Mouse (Mus musculus): ENCODE measurements at regions not wholly inside any gene's neighbourhood (a gene's known extent, or its start where the extent isn't known, plus 50 kb on each side); places are given as distances from the start of the nearest gene placed in this dataset.

DNA sequence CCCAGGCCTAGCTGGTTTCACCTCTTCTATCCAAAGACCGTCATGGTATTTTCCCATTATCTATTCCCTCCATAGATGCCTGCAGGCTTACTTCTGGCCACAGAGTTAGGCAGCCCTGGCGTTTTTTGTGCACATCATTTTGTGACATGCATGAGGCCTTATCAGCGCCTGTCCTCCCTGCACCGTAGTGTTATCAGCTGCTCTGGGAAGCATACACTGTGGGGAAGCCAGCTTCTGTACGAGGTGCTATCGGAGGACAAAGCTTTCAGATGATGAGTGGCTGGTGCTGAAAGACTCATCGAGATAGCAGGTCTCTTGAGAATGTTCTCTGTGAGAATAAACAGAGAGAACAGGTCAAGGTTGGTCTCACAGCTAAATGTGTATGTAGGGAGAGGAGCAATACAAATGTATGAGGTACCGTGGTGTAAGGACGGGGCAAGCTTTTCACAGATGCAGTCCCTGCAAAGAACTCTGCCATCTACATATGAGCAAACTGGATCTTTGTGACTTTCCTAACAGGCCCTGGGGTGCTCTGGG lies 190.0 kb upstream of the Tshz3 start:
- WGBS: 89% methylated on average over 9 of the region's 9 CpGs
- Histone ChIP-seq H3K27ac (no peak overlapping the region), H3K27me3 (peaks cover 21% of the 10 kb centered on the region), H3K4me2 (no peak overlapping the region), H3K36me3 (replicated peaks) (no peaks in the 10 kb centered on the region), H3K9me3 (no peaks in the 10 kb centered on the region), H3K4me3 (replicated peaks) (no peak overlapping the region), H3K9ac (no peak overlapping the region), H3K4me1 (peaks cover 14% of the 10 kb centered on the region)
- ATAC-seq (ENCODE audit: low FRiP score): no peak

GRCm38 (mm10) chr7:36513680-36514079 lies 184.2 kb upstream of the Tshz3 start:
- 89% methylated on average over 3 of the region's 3 CpGs for WGBS
- H3K36me3 ChIP-seq (replicated peaks): no peaks in the 10 kb centered on the region
- no peak overlapping the region for H3K4me2 ChIP-seq
- H3K9me3 ChIP-seq: no peaks in the 10 kb centered on the region
- no peaks in the 10 kb centered on the region for H3K4me1 ChIP-seq
- no peak overlapping the region for H3K9ac ChIP-seq
- no peak for ATAC-seq (ENCODE audit: low FRiP score)
- H3K27me3 ChIP-seq: no peaks in the 10 kb centered on the region
- H3K27ac ChIP-seq: no peak overlapping the region
- no peak overlapping the region for H3K4me3 ChIP-seq (replicated peaks)

- no peak overlapping the region for H3K4me2 ChIP-seq
- H3K4me3 ChIP-seq (replicated peaks): no peak overlapping the region
- no peak for ATAC-seq (ENCODE audit: low FRiP score)
- H3K9ac ChIP-seq: no peak overlapping the region
- no peaks in the 10 kb centered on the region for H3K27me3 ChIP-seq
- no peak overlapping the region for H3K27ac ChIP-seq
- no peaks in the 10 kb centered on the region for H3K9me3 ChIP-seq
- WGBS: 71% methylated on average over 7 of the region's 7 CpGs
- no peaks in the 10 kb centered on the region for H3K4me1 ChIP-seq
- H3K36me3 ChIP-seq (replicated peaks): no peaks in the 10 kb centered on the region
These were observed 181.7 kb upstream of the Tshz3 start for GRCm38 (mm10) chr7:36516094-36516663.

DNA sequence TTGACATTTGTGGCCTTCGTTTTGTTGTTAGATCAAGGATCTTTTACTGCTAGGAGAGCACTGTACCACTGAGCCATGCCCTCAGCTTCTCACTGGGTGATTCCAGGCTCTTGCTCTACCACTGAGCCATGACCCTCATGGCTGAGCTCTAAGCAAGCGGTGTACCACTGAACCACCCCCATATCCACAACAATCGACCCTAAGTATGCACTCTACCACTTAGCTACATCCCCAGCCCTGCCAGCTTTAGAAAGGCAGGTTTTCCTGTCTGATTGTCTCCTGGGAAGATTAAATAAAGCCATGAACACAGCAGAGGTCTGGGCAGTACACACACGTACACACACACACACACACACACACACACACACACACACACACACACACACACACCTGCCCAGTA lies 178.9 kb upstream of the Tshz3 start:
- no peaks in the 10 kb centered on the region for H3K27me3 ChIP-seq
- no peaks in the 10 kb centered on the region for H3K36me3 ChIP-seq (replicated peaks)
- no peak for ATAC-seq (ENCODE audit: low FRiP score)
- H3K4me2 ChIP-seq: no peak overlapping the region
- H3K9me3 ChIP-seq: no peaks in the 10 kb centered on the region
- H3K9ac ChIP-seq: no peak overlapping the region
- no peak overlapping the region for H3K4me3 ChIP-seq (replicated peaks)
- H3K27ac ChIP-seq: no peak overlapping the region
- WGBS: 88% methylated on average over 4 of the region's 4 CpGs
- no peaks in the 10 kb centered on the region for H3K4me1 ChIP-seq

DNA sequence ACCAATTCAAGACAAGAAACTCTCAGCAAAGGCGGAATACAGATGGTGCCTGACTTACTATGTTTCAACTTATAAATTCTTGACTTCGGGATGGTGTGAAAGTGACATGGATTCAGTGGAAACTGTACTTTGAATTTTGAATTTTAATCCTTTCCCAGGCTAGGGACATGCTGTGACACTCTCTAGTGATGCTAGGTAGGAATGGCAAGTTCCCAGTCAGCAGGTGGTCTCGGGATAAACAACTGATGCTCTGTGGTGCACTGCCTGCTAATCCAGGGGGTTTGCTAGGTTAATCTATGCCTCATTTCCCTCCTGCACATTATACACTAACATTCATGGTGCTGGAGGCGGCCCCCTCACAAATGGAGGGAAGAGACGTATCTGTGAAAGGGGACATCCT lies 175.0 kb upstream of the Tshz3 start:
- Histone ChIP-seq H3K9ac (no peak overlapping the region), H3K4me2 (no peak overlapping the region), H3K27ac (no peak overlapping the region), H3K9me3 (no peaks in the 10 kb centered on the region), H3K36me3 (replicated peaks) (no peaks in the 10 kb centered on the region), H3K4me1 (peaks cover 6% of the 10 kb centered on the region), H3K4me3 (replicated peaks) (no peak overlapping the region), H3K27me3 (no peaks in the 10 kb centered on the region)
- no peak for ATAC-seq (ENCODE audit: low FRiP score)
- WGBS: 68% methylated on average over 5 of the region's 5 CpGs

DNA sequence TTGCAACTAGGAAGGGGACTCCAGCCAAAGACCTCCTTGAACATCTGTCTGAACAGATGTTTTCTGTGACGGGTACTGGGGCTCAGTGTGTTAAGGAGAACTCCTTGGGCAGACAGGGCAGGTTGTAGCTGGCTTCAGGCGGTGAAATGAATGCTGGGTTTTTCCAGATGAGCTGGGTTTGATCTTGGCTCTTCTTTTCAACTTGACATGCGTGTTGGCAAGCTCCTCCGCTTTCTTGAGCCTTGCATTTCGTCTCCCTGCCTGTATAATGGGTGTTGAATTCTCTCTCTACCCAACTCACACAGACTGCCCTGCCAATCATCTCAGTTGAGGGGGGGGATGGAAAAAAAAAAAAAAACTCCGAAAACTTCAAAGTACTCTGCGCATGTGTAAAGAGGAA lies 171.8 kb upstream of the Tshz3 start:
- H3K4me2 ChIP-seq: no peak overlapping the region
- no peak overlapping the region for H3K9ac ChIP-seq
- H3K27me3 ChIP-seq: no peaks in the 10 kb centered on the region
- 69% methylated on average over 7 of the region's 7 CpGs for WGBS
- peaks cover 6% of the 10 kb centered on the region for H3K4me1 ChIP-seq
- no peaks in the 10 kb centered on the region for H3K36me3 ChIP-seq (replicated peaks)
- no peak overlapping the region for H3K27ac ChIP-seq
- H3K9me3 ChIP-seq: no peaks in the 10 kb centered on the region
- no peak for ATAC-seq (ENCODE audit: low FRiP score)
- no peak overlapping the region for H3K4me3 ChIP-seq (replicated peaks)

DNA sequence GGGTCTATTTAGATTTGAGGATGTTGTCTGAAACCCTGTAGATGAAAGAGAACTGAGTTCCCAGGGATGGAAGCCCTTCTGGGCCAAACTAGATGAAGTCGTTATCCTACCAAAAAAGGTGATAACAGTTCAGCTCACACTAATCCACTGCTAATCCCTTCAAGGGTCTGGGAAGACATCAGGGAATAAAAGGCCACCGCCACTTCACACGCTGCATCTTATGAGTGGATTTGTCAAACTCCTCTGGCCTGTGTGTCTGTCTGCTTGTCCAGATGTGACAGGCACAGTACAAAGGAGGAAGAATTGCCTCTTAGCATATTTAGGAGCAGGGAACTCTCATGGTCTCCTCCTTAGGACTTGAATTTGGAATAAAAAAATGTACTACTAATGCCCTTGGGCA lies 171.2 kb upstream of the Tshz3 start:
- ATAC-seq (ENCODE audit: low FRiP score): no peak
- H3K36me3 ChIP-seq (replicated peaks): no peaks in the 10 kb centered on the region
- no peak overlapping the region for H3K4me3 ChIP-seq (replicated peaks)
- H3K9ac ChIP-seq: no peak overlapping the region
- H3K9me3 ChIP-seq: no peaks in the 10 kb centered on the region
- H3K4me1 ChIP-seq: peaks cover 6% of the 10 kb centered on the region
- H3K27me3 ChIP-seq: no peaks in the 10 kb centered on the region
- no peak overlapping the region for H3K27ac ChIP-seq
- WGBS: 23% methylated on average over 3 of the region's 3 CpGs
- no peak overlapping the region for H3K4me2 ChIP-seq

- Histone ChIP-seq H3K27ac (no peak overlapping the region), H3K36me3 (replicated peaks) (no peaks in the 10 kb centered on the region), H3K9ac (no peak overlapping the region), H3K9me3 (no peaks in the 10 kb centered on the region), H3K4me1 (peaks cover 6% of the 10 kb centered on the region), H3K27me3 (no peaks in the 10 kb centered on the region), H3K4me2 (no peak overlapping the region), H3K4me3 (replicated peaks) (no peak overlapping the region)
- WGBS: 76% methylated on average over 15 of the region's 15 CpGs
- ATAC-seq (ENCODE audit: low FRiP score): no peak
These were observed 168.3 kb upstream of the Tshz3 start for GRCm38 (mm10) chr7:36529504-36530065.

- WGBS: 77% methylated on average over 1 of the region's 1 CpGs
- ATAC-seq (ENCODE audit: low FRiP score): no peak
- Histone ChIP-seq H3K4me2 (no peak overlapping the region), H3K27me3 (no peaks in the 10 kb centered on the region), H3K27ac (no peak overlapping the region), H3K4me1 (peaks cover 3% of the 10 kb centered on the region), H3K36me3 (replicated peaks) (no peaks in the 10 kb centered on the region), H3K9me3 (no peaks in the 10 kb centered on the region), H3K4me3 (replicated peaks) (no peak overlapping the region), H3K9ac (no peak overlapping the region)
These were observed 166.4 kb upstream of the Tshz3 start for GRCm38 (mm10) chr7:36531559-36531958.

DNA sequence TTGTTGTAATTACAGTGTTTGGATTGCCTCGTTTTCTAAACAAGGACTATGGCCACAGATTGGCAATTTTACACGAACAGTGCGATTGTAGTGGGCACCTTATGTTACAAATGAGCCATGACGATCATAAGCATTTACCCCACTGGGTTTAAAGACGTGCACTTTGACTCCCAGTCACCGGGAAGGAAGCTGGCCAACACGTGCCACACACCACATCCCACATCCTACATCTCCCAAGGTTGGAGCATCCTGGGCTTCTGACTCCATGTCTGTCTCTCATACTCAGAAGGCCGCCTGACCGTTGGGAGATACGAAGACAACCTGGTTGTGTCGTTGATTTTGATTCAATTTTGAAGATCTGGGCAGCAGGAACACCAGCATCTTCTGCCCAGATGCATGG lies 159.8 kb upstream of the Tshz3 start:
- no peak overlapping the region for H3K9ac ChIP-seq
- no peaks in the 10 kb centered on the region for H3K36me3 ChIP-seq (replicated peaks)
- 74% methylated on average over 11 of the region's 11 CpGs for WGBS
- no peak overlapping the region for H3K27ac ChIP-seq
- no peaks in the 10 kb centered on the region for H3K27me3 ChIP-seq
- H3K4me1 ChIP-seq: no peaks in the 10 kb centered on the region
- no peak for ATAC-seq (ENCODE audit: low FRiP score)
- no peak overlapping the region for H3K4me2 ChIP-seq
- no peak overlapping the region for H3K4me3 ChIP-seq (replicated peaks)
- H3K9me3 ChIP-seq: 0 out of 2 replicates have a peak, but pooled peaks cover 3% of the 10 kb centered on the region

- Histone ChIP-seq H3K36me3 (replicated peaks) (no peaks in the 10 kb centered on the region), H3K9ac (no peak overlapping the region), H3K27me3 (no peaks in the 10 kb centered on the region; the same call in none of the 2 replicates), H3K4me2 (no peak overlapping the region), H3K4me1 (peaks cover 12% of the 10 kb centered on the region), H3K9me3 (no peaks in the 10 kb centered on the region), H3K4me3 (replicated peaks) (no peak overlapping the region), H3K27ac (no peak overlapping the region)
- peak; percentile 46; the same call in 1 of the 2 replicates for ATAC-seq (ENCODE audit: low FRiP score)
- WGBS: 15% methylated on average over 14 of the region's 14 CpGs
These were observed 149.9 kb upstream of the Tshz3 start for GRCm38 (mm10) chr7:36548007-36548406.

DNA sequence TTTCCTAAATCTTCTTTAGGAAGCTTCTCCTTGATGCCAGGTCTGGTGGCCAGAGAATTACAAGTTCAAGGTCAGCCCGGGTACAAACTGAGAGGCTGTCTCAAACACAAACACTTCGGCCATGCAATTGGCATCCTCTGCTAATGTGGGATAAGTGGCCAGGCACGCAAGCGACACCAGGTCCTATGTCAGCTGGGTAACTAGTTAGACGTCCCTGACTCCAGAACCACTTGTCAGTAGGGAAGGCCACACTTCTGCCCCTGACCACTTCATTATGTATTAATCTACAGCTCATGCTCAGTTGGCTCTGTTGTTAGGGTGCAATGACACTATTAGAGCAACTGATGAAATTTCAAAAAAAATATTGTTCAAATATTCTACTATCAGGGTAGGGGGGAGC lies 149.5 kb upstream of the Tshz3 start:
- peaks cover 13% of the 10 kb centered on the region for H3K4me1 ChIP-seq
- H3K4me2 ChIP-seq: no peak overlapping the region
- no peak overlapping the region for H3K27ac ChIP-seq
- H3K9ac ChIP-seq: no peak overlapping the region
- H3K36me3 ChIP-seq (replicated peaks): no peaks in the 10 kb centered on the region
- H3K27me3 ChIP-seq: no peaks in the 10 kb centered on the region; the same call in none of the 2 replicates
- no peak overlapping the region for H3K4me3 ChIP-seq (replicated peaks)
- WGBS: 68% methylated on average over 5 of the region's 5 CpGs
- no peak for ATAC-seq (ENCODE audit: low FRiP score)
- no peaks in the 10 kb centered on the region for H3K9me3 ChIP-seq

DNA sequence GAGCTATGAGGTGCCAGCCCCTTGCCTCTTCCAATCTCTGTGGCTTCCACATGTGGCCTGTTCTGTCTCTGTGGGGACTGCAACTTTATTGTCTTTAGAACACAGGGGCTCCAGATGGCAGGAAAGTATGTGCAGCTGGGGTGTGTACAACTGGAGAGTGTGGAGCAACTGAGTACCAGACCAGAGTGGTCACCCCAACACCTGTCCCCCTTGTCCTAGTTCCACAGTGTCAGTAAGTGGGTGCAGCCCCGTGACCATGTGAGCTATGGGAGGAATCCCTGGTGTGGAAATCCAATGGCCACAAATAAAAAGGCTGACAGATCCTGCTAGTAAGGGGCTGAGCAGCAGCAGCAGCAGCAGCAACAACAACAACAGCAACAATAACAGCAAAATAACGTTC lies 126.9 kb upstream of the Tshz3 start:
- Histone ChIP-seq H3K9ac (no peak overlapping the region), H3K4me2 (no peak overlapping the region), H3K27me3 (no peaks in the 10 kb centered on the region), H3K27ac (no peak overlapping the region), H3K9me3 (no peaks in the 10 kb centered on the region), H3K4me1 (no peaks in the 10 kb centered on the region), H3K4me3 (replicated peaks) (no peak overlapping the region), H3K36me3 (replicated peaks) (no peaks in the 10 kb centered on the region)
- ATAC-seq (ENCODE audit: low FRiP score): no peak
- WGBS: 75% methylated on average over 2 of the region's 2 CpGs

Data from forebrain, embryonic 12.5 days (tissue).